Mouse (Mus musculus) Patski (cell line): Measurements from ENCODE around the gene Cpsf4l. TPM values are rescaled to one million over a fixed set of nuclear protein-coding genes. Genes with fewer than 3 reads are reported as not detected.

Experiments
- ATAC-seq: fragments of 100-300 bp; one replicate; pipeline ENCODE4 v1.8.0; 2021
- CTCF ChIA-PET: fragments of 350-600 bp; sonication (Branson Sonifier 250); formaldehyde crosslinking; loops from one replicate; lab custom pipeline; 2022; ENCODE audit warnings: inconsistent platforms; lab: Charles Lee
- POLR2A ChIA-PET: fragments of 350-600 bp; sonication (Branson Sonifier 250); formaldehyde crosslinking; loops from one replicate; lab custom pipeline; 2022; ENCODE audit warnings: antibody characterized with exemption, inconsistent platforms; lab: Charles Lee
- DNase-seq: peaks from one replicate; pipeline ENCODE4 v3.0.0-alpha.2; 2011; ENCODE audit warnings: low read depth, low spot score
- H3K27me3 ChIP-seq: fragments of 371-371 bp; one replicate; pipeline ENCODE4 v1.5.1; 2021
- CTCF ChIP-seq: fragments of 100-300 bp; IDR thresholded peaks from one replicate; pipeline ENCODE4 v1.5.1; 2021
- in situ Hi-C: fragments of 300-500 bp; cut with MboI; formaldehyde crosslinking; loops from 3 replicates; pipeline ENCODE4 v1.11.1; 2018; ENCODE audit warnings: low pct_unique_long_range_greater_than_20kb, mixed read lengths
- polyA plus RNA-seq: library from polyadenylated mRNA; unstranded; gene quantifications from one replicate; pipeline ENCODE4 v1.2.3, GENCODE M21; 2021

Cpsf4l gene
- polyA plus RNA-seq, 1 experiment from 2014 or later: 0.27 TPM

GRCm38 (mm10) chr11:113705966-113706652, 3.7 kb downstream of the Cpsf4l start:
- DNase-seq (no peak), ATAC-seq (no peak)
- TF ChIP-seq CTCF: no peak
- no peaks in the 10 kb centered on the region for H3K27me3 ChIP-seq
- in situ Hi-C loops: loop anchor here (25.0 kb wide), 1 partner anchor 956 kb away; the partner anchor contains the start of gene Rpl38
- CTCF ChIA-PET: interaction anchor here (1.4 kb wide), 2 partner anchors 101 to 105 kb away, joined by 3 to 4 read pairs; no protein-coding TSS in a partner anchor
- POLR2A ChIA-PET: no interaction called here

- CTCF ChIA-PET: interaction anchor here (0.9 to 2.7 kb wide), 7 partner anchors 10 to 111 kb away, joined by 3 to 32 read pairs (median 4); no protein-coding TSS in a partner anchor
- peak; percentile 97 for TF ChIP-seq CTCF
- no peaks in the 10 kb centered on the region for H3K27me3 ChIP-seq
- POLR2A ChIA-PET: interaction anchor here (2.5 kb wide), 1 partner anchor 107 kb away, joined by 12 read pairs; no protein-coding TSS in a partner anchor
- peak; percentile 61 for ATAC-seq
- in situ Hi-C loops: loop anchor here (5.0 to 25.0 kb wide), 2 partner anchors 109 to 959 kb away; partner anchors contain the start of gene Rpl38
- no peak for DNase-seq
These were observed 6.1 kb downstream of the Cpsf4l start for GRCm38 (mm10) chr11:113703758-113704157.

GRCm38 (mm10) chr11:113699643-113700042, 10.2 kb downstream of the Cpsf4l start:
- ATAC-seq: no peak
- no peak for TF ChIP-seq CTCF
- H3K27me3 ChIP-seq: no peaks in the 10 kb centered on the region
- no peak for DNase-seq
- in situ Hi-C loops: loop anchor here (5.0 to 25.0 kb wide), 2 partner anchors 113 to 963 kb away; partner anchors contain the start of gene Rpl38
- CTCF ChIA-PET: interaction anchor here (1.6 to 2.4 kb wide), 2 partner anchors 9 to 111 kb away, joined by 4 to 9 read pairs; partner anchors contain the start of gene Cpsf4l
- POLR2A ChIA-PET: no interaction called here

- ChIA-PET POLR2A (interaction anchor here (0.6 kb wide), 1 partner anchor 13 kb away, joined by 3 read pairs; no protein-coding TSS in a partner anchor), CTCF (interaction anchor here (2.4 kb wide), 1 partner anchor 113 kb away, joined by 9 read pairs; no protein-coding TSS in a partner anchor)
- no peaks in the 10 kb centered on the region for H3K27me3 ChIP-seq
- TF ChIP-seq CTCF: no peak
- no peak for ATAC-seq
- in situ Hi-C loops: no loop called here
- DNase-seq: no peak
These were observed 11.7 kb downstream of the Cpsf4l start for GRCm38 (mm10) chr11:113698013-113698545.

- no peak for TF ChIP-seq CTCF
- in situ Hi-C loops: no loop called here
- ATAC-seq (no peak), DNase-seq (no peak)
- CTCF ChIA-PET: interaction anchor here (2.4 kb wide), 1 partner anchor 113 kb away, joined by 9 read pairs; no protein-coding TSS in a partner anchor
- POLR2A ChIA-PET: no interaction called here
- no peaks in the 10 kb centered on the region for H3K27me3 ChIP-seq
These were observed 12.2 kb downstream of the Cpsf4l start for GRCm38 (mm10) chr11:113697571-113697970.

- CTCF ChIA-PET: interaction anchor here (1.9 kb wide), 1 partner anchor 58 kb away, joined by 3 read pairs; no protein-coding TSS in a partner anchor
- no peak for TF ChIP-seq CTCF
- ATAC-seq (no peak), DNase-seq (no peak)
- in situ Hi-C loops: no loop called here
- H3K27me3 ChIP-seq: no peaks in the 10 kb centered on the region
- POLR2A ChIA-PET: interaction anchor here (0.6 kb wide), 1 partner anchor 537 kb away, joined by 3 read pairs; no protein-coding TSS in a partner anchor
These were observed 18.0 kb downstream of the Cpsf4l start for GRCm38 (mm10) chr11:113691851-113692250.

GRCm38 (mm10) chr11:113691318-113691717, 18.5 kb downstream of the Cpsf4l start:
- no peak for DNase-seq
- ATAC-seq: no peak
- ChIA-PET CTCF (interaction anchor here (1.9 kb wide), 1 partner anchor 59 kb away, joined by 3 read pairs; no protein-coding TSS in a partner anchor), POLR2A (no interaction called here)
- in situ Hi-C loops: no loop called here
- H3K27me3 ChIP-seq: no peaks in the 10 kb centered on the region
- no peak for TF ChIP-seq CTCF

- TF ChIP-seq CTCF: no peak
These were observed 19.3 kb downstream of the Cpsf4l start for GRCm38 (mm10) chr11:113690506-113690905.

GRCm38 (mm10) chr11:113687031-113687430, 22.8 kb downstream of the Cpsf4l start:
- no peaks in the 10 kb centered on the region for H3K27me3 ChIP-seq
- POLR2A ChIA-PET: no interaction called here
- ATAC-seq (no peak), DNase-seq (no peak)
- in situ Hi-C loops: no loop called here
- TF ChIP-seq CTCF: no peak
- CTCF ChIA-PET: no interaction called here

More at GRCm38 (mm10) chr11:113690506-113690905, 19.3 kb downstream of the Cpsf4l start:
- ChIA-PET CTCF (interaction anchor here (1.5 to 1.9 kb wide), 3 partner anchors 38 to 120 kb away, joined by 3 read pairs; no protein-coding TSS in a partner anchor), POLR2A (interaction anchor here (0.7 kb wide), 1 partner anchor 129 kb away, joined by 9 read pairs; no protein-coding TSS in a partner anchor)
- in situ Hi-C loops: no loop called here
- no peak for DNase-seq
- no peak for ATAC-seq
- H3K27me3 ChIP-seq: no peaks in the 10 kb centered on the region

- H3K27me3 ChIP-seq: no peaks in the 10 kb centered on the region
- TF ChIP-seq CTCF: no peak
- in situ Hi-C loops: no loop called here
- ATAC-seq (no peak), DNase-seq (no peak)
- CTCF ChIA-PET: no interaction called here
- POLR2A ChIA-PET: interaction anchor here (0.5 to 1.3 kb wide), 3 partner anchors 9 to 62 kb away, joined by 3 to 5 read pairs (median 3); no protein-coding TSS in a partner anchor
These were observed 24.9 kb downstream of the Cpsf4l start for GRCm38 (mm10) chr11:113684707-113685426.
